Mouse (Mus musculus) midbrain, embryonic 10.5 days (tissue): ENCODE data around the gene Tnrc6a. TPM values are rescaled to one million over a fixed set of nuclear protein-coding genes. Genes with fewer than 3 reads are reported as not detected.

Source experiments
- DNase-seq: peaks from one replicate; pipeline ENCODE4 v3.0.0-alpha.2; 2017; ENCODE audit warnings: low spot score
- H3K27ac ChIP-seq: fragments of 300-500 bp; sonication (generic); replicated peaks from 2 replicates; pipeline ENCODE4 v1.5.1; 2016; ENCODE audit warnings: mild to moderate bottlenecking
- H3K27me3 ChIP-seq: fragments of 300-500 bp; sonication (generic); 2 replicates; pipeline ENCODE4 v1.6.1; 2016; ENCODE audit warnings: low read depth, mild to moderate bottlenecking; ENCODE audit not compliant: poor library complexity, severe bottlenecking
- H3K36me3 ChIP-seq: fragments of 300-500 bp; sonication (generic); 2 replicates; pipeline ENCODE4 v1.6.1; 2016; ENCODE audit warnings: mild to moderate bottlenecking, moderate library complexity
- H3K4me1 ChIP-seq: fragments of 300-500 bp; sonication (generic); 2 replicates; pipeline ENCODE4 v1.6.1; 2016
- H3K4me3 ChIP-seq: fragments of 300-500 bp; sonication (generic); 2 replicates; pipeline ENCODE4 v1.5.1; 2016; ENCODE audit warnings: mild to moderate bottlenecking, moderate library complexity
- H3K9me3 ChIP-seq: fragments of 300-500 bp; sonication (generic); replicated peaks from 2 replicates; pipeline ENCODE4 v1.6.1; 2016; ENCODE audit warnings: mild to moderate bottlenecking
- WGBS: fragments of 180-500 bp; shearing (Covaris S2); methylation state at CpG from one replicate; pipeline ENCODE4 v1.1.7; 2016; 5-methylcytosine and 5-hydroxymethylcytosine counted together
- polyA plus RNA-seq: library from polyadenylated mRNA; unstranded; fragments of >200 nt; fragmentation: Nextera tagmentation; extraction: Ambion mirVana; gene quantifications from 2 replicates; pipeline ENCODE4 v1.2.1, GENCODE M21; 2016

The Tnrc6a gene
- polyA plus RNA-seq, 1 experiment from 2014 or later = 57.2 TPM

GRCm38 (mm10) chr7:123130198-123130597 lies 6.5 kb downstream of the Tnrc6a start:
- H3K9me3 ChIP-seq = no peaks in the 10 kb centered on the region
- no peak overlapping the region for H3K27ac ChIP-seq
- H3K36me3 ChIP-seq = peaks cover 53% of the 10 kb centered on the region
- WGBS = 55% methylated on average over 2 of the region's 2 CpGs
- no peaks in the 10 kb centered on the region for H3K27me3 ChIP-seq
- DNase-seq = no peak
- no peak overlapping the region for H3K4me3 ChIP-seq
- H3K4me1 ChIP-seq = peaks cover 27% of the 10 kb centered on the region

DNA sequence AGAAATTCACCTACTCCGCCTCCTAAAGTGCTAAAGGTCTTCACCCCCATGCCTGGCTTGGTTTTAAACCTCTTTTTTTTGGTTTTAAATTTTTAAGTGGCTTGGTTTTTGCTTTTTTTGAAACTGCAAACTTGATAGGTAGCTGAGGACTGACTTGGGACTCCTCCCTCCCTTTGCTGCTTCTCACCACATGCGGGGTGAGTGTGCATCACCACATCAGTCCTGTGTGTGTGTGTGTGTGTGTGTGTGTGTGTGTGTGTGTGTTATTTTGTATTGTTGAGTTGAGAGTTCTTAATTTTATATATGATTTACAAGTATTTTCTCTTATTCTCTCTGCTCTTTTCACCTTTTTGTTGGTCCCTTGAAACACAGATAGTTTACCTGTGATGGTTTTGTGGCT lies 8.7 kb downstream of the Tnrc6a start:
- Histone ChIP-seq H3K9me3 (no peaks in the 10 kb centered on the region), H3K4me1 (peaks cover 12% of the 10 kb centered on the region), H3K4me3 (no peak overlapping the region), H3K27me3 (no peaks in the 10 kb centered on the region), H3K27ac (no peak overlapping the region), H3K36me3 (peaks cover 58% of the 10 kb centered on the region)
- WGBS = 84% methylated on average over 2 of the region's 2 CpGs
- no peak for DNase-seq

GRCm38 (mm10) chr7:123134876-123135275 lies 11.2 kb downstream of the Tnrc6a start:
- DNase-seq = no peak
- H3K27ac ChIP-seq = no peak overlapping the region
- no peak overlapping the region for H3K4me3 ChIP-seq
- no peaks in the 10 kb centered on the region for H3K9me3 ChIP-seq
- H3K27me3 ChIP-seq = no peaks in the 10 kb centered on the region
- H3K4me1 ChIP-seq = peaks cover 12% of the 10 kb centered on the region
- WGBS = 77% methylated on average over 2 of the region's 2 CpGs
- peaks cover 65% of the 10 kb centered on the region for H3K36me3 ChIP-seq

GRCm38 (mm10) chr7:123135655-123136054 lies 12.0 kb downstream of the Tnrc6a start:
- DNase-seq = no peak
- Histone ChIP-seq H3K4me1 (peaks cover 12% of the 10 kb centered on the region), H3K36me3 (peaks cover 68% of the 10 kb centered on the region), H3K4me3 (no peak overlapping the region), H3K27ac (no peak overlapping the region), H3K9me3 (no peaks in the 10 kb centered on the region), H3K27me3 (no peaks in the 10 kb centered on the region)
- WGBS = 84% methylated on average over 3 of the region's 3 CpGs

GRCm38 (mm10) chr7:123138001-123138400 lies 14.3 kb downstream of the Tnrc6a start:
- H3K36me3 ChIP-seq = peaks cover 62% of the 10 kb centered on the region
- no peak overlapping the region for H3K27ac ChIP-seq
- no peaks in the 10 kb centered on the region for H3K27me3 ChIP-seq
- DNase-seq = no peak
- peaks cover 5% of the 10 kb centered on the region; the same call in 1 of the 2 replicates for H3K4me1 ChIP-seq
- no peak overlapping the region for H3K4me3 ChIP-seq
- H3K9me3 ChIP-seq = no peaks in the 10 kb centered on the region
- WGBS = 90% methylated on average over 4 of the region's 4 CpGs

DNA sequence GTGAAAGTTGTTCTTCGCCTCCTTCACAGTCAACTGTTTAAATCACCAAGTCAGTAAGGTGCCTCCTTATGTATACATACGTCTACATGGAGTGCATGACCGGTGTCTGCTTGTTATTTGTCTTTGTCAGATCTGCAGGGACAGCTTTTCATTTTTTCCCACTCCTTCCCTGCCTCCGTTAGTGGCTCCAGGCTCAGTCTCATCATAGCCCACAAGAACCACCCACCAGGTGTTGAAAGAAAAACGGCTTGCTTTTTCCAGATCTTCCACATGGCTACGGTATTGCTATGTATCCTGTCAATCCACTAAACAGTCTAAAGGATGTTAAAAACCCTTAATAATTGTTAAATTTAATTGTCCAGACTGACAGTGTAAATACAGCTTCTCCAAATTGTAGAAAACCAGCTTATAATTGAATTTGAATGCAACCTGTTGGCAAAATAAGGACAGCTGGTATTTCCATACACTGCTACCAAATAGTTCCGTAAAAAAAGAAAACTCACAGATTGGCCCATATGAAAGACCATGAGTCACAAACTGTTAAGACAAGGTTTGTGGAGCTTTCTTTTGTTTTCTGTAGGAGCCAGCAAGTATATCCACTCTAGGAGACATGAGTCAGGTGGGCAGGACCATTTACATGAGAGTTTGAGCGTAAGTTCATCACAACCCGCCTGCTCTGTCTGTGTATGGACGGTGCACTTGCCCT lies 22.6 kb downstream of the Tnrc6a start:
- no peak for DNase-seq
- Histone ChIP-seq H3K9me3 (no peaks in the 10 kb centered on the region), H3K36me3 (peaks cover 72% of the 10 kb centered on the region), H3K27ac (no peak overlapping the region), H3K4me1 (no peaks in the 10 kb centered on the region), H3K4me3 (no peak overlapping the region), H3K27me3 (no peaks in the 10 kb centered on the region)
- WGBS = 96% methylated on average over 10 of the region's 10 CpGs

- WGBS = 99% methylated on average over 2 of the region's 2 CpGs
- Histone ChIP-seq H3K36me3 (peaks cover 72% of the 10 kb centered on the region), H3K4me3 (no peak overlapping the region), H3K4me1 (no peaks in the 10 kb centered on the region), H3K27ac (no peak overlapping the region), H3K9me3 (no peaks in the 10 kb centered on the region), H3K27me3 (no peaks in the 10 kb centered on the region)
- no peak for DNase-seq
These were observed 24.1 kb downstream of the Tnrc6a start for GRCm38 (mm10) chr7:123147787-123148186.

GRCm38 (mm10) chr7:123148935-123149334 lies 25.2 kb downstream of the Tnrc6a start:
- Histone ChIP-seq H3K4me1 (no peaks in the 10 kb centered on the region), H3K4me3 (no peak overlapping the region), H3K9me3 (no peaks in the 10 kb centered on the region), H3K27ac (no peak overlapping the region), H3K27me3 (no peaks in the 10 kb centered on the region), H3K36me3 (peaks cover 78% of the 10 kb centered on the region)
- no peak for DNase-seq
- WGBS = 93% methylated on average over 9 of the region's 9 CpGs

DNA sequence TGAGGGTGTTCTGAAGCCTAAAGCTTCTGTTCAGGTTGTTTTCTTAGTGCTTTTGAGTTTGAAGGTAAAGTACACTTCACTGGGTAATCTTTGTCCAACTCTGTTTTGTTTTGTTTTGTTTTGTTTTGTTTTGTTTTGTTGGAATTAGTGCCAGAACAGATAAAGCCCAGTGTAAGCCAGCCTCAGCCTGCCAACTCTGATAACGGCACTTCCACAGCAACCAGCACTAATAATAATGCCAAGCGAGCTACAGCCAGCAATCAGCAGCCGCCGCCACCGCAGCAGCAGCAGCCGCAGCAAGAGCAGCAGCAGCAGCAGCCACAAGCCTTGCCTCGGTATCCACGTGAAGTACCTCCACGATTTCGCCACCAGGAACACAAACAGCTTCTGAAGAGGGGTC lies 38.7 kb downstream of the Tnrc6a start:
- H3K27me3 ChIP-seq = no peaks in the 10 kb centered on the region
- peaks cover 85% of the 10 kb centered on the region for H3K36me3 ChIP-seq
- WGBS = 97% methylated on average over 10 of the region's 10 CpGs
- no peaks in the 10 kb centered on the region for H3K9me3 ChIP-seq
- H3K27ac ChIP-seq = no peak overlapping the region
- no peaks in the 10 kb centered on the region for H3K4me1 ChIP-seq
- H3K4me3 ChIP-seq = no peak overlapping the region
- DNase-seq = no peak

- H3K9me3 ChIP-seq = no peaks in the 10 kb centered on the region
- no peaks in the 10 kb centered on the region for H3K4me1 ChIP-seq
- 88% methylated on average over 2 of the region's 2 CpGs for WGBS
- H3K27me3 ChIP-seq = no peaks in the 10 kb centered on the region
- DNase-seq = no peak
- H3K36me3 ChIP-seq = peaks cover 100% of the 10 kb centered on the region
- no peak overlapping the region for H3K27ac ChIP-seq
- no peak overlapping the region for H3K4me3 ChIP-seq
These were observed 43.8 kb downstream of the Tnrc6a start for GRCm38 (mm10) chr7:123167436-123167835.

- DNase-seq = no peak
- Histone ChIP-seq H3K4me1 (no peaks in the 10 kb centered on the region), H3K27ac (no peak overlapping the region), H3K36me3 (peaks cover 100% of the 10 kb centered on the region), H3K9me3 (no peaks in the 10 kb centered on the region), H3K27me3 (no peaks in the 10 kb centered on the region), H3K4me3 (no peak overlapping the region)
- WGBS = 90% methylated on average over 2 of the region's 2 CpGs
These were observed 45.9 kb downstream of the Tnrc6a start for GRCm38 (mm10) chr7:123169618-123170017.

DNA sequence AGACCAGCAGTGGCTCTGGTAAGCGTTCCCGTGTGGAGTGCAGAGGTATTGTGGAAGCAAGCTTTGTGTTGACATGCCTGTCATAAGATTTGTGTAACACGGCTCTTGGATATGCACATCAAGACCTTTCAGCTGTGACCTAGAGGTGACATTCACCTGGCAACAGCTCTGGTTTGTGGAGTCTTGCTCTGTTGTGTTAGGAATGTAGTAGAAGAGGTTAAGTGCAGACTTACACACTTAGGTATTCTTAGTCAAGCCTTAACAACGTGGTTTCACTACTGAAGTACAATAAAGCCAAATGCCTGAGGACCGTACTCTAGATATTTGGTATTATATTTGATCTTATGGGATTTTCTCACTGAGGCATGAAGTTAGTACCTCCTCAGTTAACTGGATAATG lies 48.4 kb downstream of the Tnrc6a start:
- 90% methylated on average over 5 of the region's 5 CpGs for WGBS
- H3K27ac ChIP-seq = no peak overlapping the region

GRCm38 (mm10) chr7:123177215-123177614 lies 53.5 kb downstream of the Tnrc6a start:
- no peak for DNase-seq
- Histone ChIP-seq H3K9me3 (no peaks in the 10 kb centered on the region), H3K36me3 (peaks cover 100% of the 10 kb centered on the region), H3K4me1 (no peaks in the 10 kb centered on the region), H3K27ac (no peak overlapping the region), H3K27me3 (no peaks in the 10 kb centered on the region), H3K4me3 (no peak overlapping the region)

More for the DNA sequence above, 48.4 kb downstream of the Tnrc6a start:
- DNase-seq = no peak
- Histone ChIP-seq H3K36me3 (peaks cover 100% of the 10 kb centered on the region), H3K4me1 (no peaks in the 10 kb centered on the region), H3K4me3 (no peak overlapping the region), H3K9me3 (no peaks in the 10 kb centered on the region), H3K27me3 (no peaks in the 10 kb centered on the region)
